Mouse (Mus musculus) frontal cortex, postnatal 36 days (tissue): Measurements from ENCODE around the gene Nppa.
"Not testable (repeated sequence)": the region's sequence is repeated elsewhere in the genome, so short reads cannot be mapped to it uniquely, and the experiment has no call there.

Source experiments
- DNase-seq, 2 experiments: peaks; one replicate each; pipeline ENCODE4 v3.0.0; 2022; ENCODE audit warnings: low spot score in 2 of 2

The Nppa gene

GRCm38 (mm10) chr4:148011332-148011731 is 10.8 kb downstream of the Nppa start:
- DNase-seq, result no peak

- DNase-seq, result no peak
Measured at GRCm38 (mm10) chr4:148012216-148012615, 11.7 kb downstream of the Nppa start.

- no peak for DNase-seq
Measured at GRCm38 (mm10) chr4:148015418-148015817, 14.9 kb downstream of the Nppa start.

- no peak for DNase-seq
Measured at GRCm38 (mm10) chr4:148016981-148017380, 16.5 kb downstream of the Nppa start.

GRCm38 (mm10) chr4:148018410-148018809 is 17.9 kb downstream of the Nppa start:
- no peak for DNase-seq

- DNase-seq, result no peak
Measured at GRCm38 (mm10) chr4:148024003-148024402, 23.5 kb downstream of the Nppa start.

- DNase-seq, result no peak
Measured at GRCm38 (mm10) chr4:148029297-148029696, 28.8 kb downstream of the Nppa start.

- DNase-seq, result no peak
Measured at GRCm38 (mm10) chr4:148030506-148030905, 30.0 kb downstream of the Nppa start.

- no peak for DNase-seq
Measured at GRCm38 (mm10) chr4:148033858-148034410, 33.4 kb downstream of the Nppa start.

- DNase-seq, result no peak
Measured at GRCm38 (mm10) chr4:148035440-148035839, 34.9 kb downstream of the Nppa start.

- no peak for DNase-seq
Measured at GRCm38 (mm10) chr4:148038079-148038599, 37.6 kb downstream of the Nppa start.

GRCm38 (mm10) chr4:148038600-148039253 is 38.2 kb downstream of the Nppa start, which contains the start of the genes Clcn6 and Mthfr:
Gene Clcn6 (minus strand): TSS chr4:148038821.
Gene Mthfr (plus strand): TSS chr4:148039077.
- peak; percentile 100 for DNase-seq

GRCm38 (mm10) chr4:148039254-148040028 is 38.9 kb downstream of the Nppa start:
- no peak for DNase-seq

- no peak for DNase-seq
Measured at GRCm38 (mm10) chr4:148040029-148040830, 39.7 kb downstream of the Nppa start.

GRCm38 (mm10) chr4:148040933-148041610 is 40.5 kb downstream of the Nppa start:
- DNase-seq, result peak; percentile 44 to 47

- peak in 1 of 2 experiments; percentile 39 for DNase-seq
Measured at GRCm38 (mm10) chr4:148041611-148042191, 41.2 kb downstream of the Nppa start.

GRCm38 (mm10) chr4:148043327-148043726 is 42.8 kb downstream of the Nppa start:
- not testable (repeated sequence) for DNase-seq

GRCm38 (mm10) chr4:148044113-148044512 is 43.6 kb downstream of the Nppa start:
- DNase-seq, result no peak

GRCm38 (mm10) chr4:148046450-148047031 is 46.0 kb downstream of the Nppa start:
- no peak for DNase-seq

GRCm38 (mm10) chr4:148050396-148050914 is 49.9 kb downstream of the Nppa start:
- DNase-seq, result not testable (repeated sequence)
